In genomic region chr11:66983422-66984164, GRCm38 (mm10) we compare ENCODE assay signal across 8 mouse cellular contexts. TPM values are rescaled to one million over a fixed set of nuclear protein-coding genes. Genes with fewer than 3 reads are reported as not detected.
DNase-seq lines count a peak whose midpoint lies in the region; ATAC-seq lines count a peak whose summit lies in the region.

No protein-coding gene starts in this region.

- H3K4me2 ChIP-seq in kidney, embryonic 15.5 days = no peak overlapping the region
- peak overlapping the region; percentile 81; the same call in 1 of the 2 replicates for H3K4me2 ChIP-seq in hindbrain, embryonic 14.5 days (replicated peaks)
- peak overlapping the region; percentile 72; the same call in 1 of the 2 replicates for H3K4me2 ChIP-seq in stomach, embryonic 15.5 days

- no peak overlapping the region for H3K4me3 ChIP-seq in kidney, embryonic 15.5 days (replicated peaks)
- H3K4me3 ChIP-seq in hindbrain, embryonic 14.5 days (replicated peaks; ENCODE audit: low read length) = no peak overlapping the region
- no peak overlapping the region for H3K4me3 ChIP-seq in stomach, embryonic 15.5 days (replicated peaks)

- no peak for DNase-seq in kidney, adult 8-10 months
- DNase-seq in hindbrain, embryonic 14.5 days (ENCODE audit: low spot score) = no peak
- DNase-seq in lung, postnatal 14 days = peak; percentile 33
- no peak for DNase-seq in frontal cortex, postnatal 14 days (ENCODE audit: low spot score in 2 of 2)
- no peak for DNase-seq in ovary, postnatal 14 days (ENCODE audit: low spot score)

- no peak overlapping the region for H3K9ac ChIP-seq in kidney, embryonic 15.5 days
- peak overlapping the region; percentile 70; the same call in 1 of the 2 replicates for H3K9ac ChIP-seq in hindbrain, embryonic 14.5 days
- H3K9ac ChIP-seq in stomach, embryonic 15.5 days = no peak overlapping the region

- H3K9me3 ChIP-seq in kidney, embryonic 15.5 days (replicated peaks) = no peaks in the 10 kb centered on the region
- no peaks in the 10 kb centered on the region for H3K9me3 ChIP-seq in hindbrain, embryonic 14.5 days (ENCODE audit: control insufficient read depth, low read length)
- no peaks in the 10 kb centered on the region for H3K9me3 ChIP-seq in stomach, embryonic 15.5 days

- peaks cover 29% of the 10 kb centered on the region for H3K4me1 ChIP-seq in kidney, embryonic 15.5 days
- H3K4me1 ChIP-seq in hindbrain, embryonic 14.5 days (replicated peaks; ENCODE audit: control insufficient read depth, insufficient read depth, low read length) = peaks cover 14% of the 10 kb centered on the region
- peaks cover 21% of the 10 kb centered on the region for H3K4me1 ChIP-seq in stomach, embryonic 15.5 days

- WGBS in kidney, embryonic 15.5 days = 34% methylated on average over 11 of the region's 11 CpGs
- WGBS in hindbrain, embryonic 14.5 days = 66% methylated on average over 11 of the region's 11 CpGs
- 45% methylated on average over 11 of the region's 11 CpGs for WGBS in stomach, embryonic 15.5 days

- peak; percentile 19; the same call in 1 of the 2 replicates for ATAC-seq in kidney, embryonic 15.5 days (replicated peaks; ENCODE audit: low FRiP score)
- no peak for ATAC-seq in hindbrain, embryonic 14.5 days (ENCODE audit: low FRiP score)
- ATAC-seq in stomach, embryonic 15.5 days (ENCODE audit: insufficient read depth, low FRiP score, low read depth) = 0 out of 2 replicates have a peak, but pooled peaks have one; percentile 16
- no peak for ATAC-seq in activated CD4-positive, CD25-positive, alpha-beta regulatory T cell, adult 4 months

- peak overlapping the region; percentile 81 for H3K27ac ChIP-seq in kidney, embryonic 15.5 days
- H3K27ac ChIP-seq in hindbrain, embryonic 14.5 days = peak overlapping the region; percentile 79; the same call in 1 of the 2 replicates
- H3K27ac ChIP-seq in stomach, embryonic 15.5 days = peak overlapping the region; percentile 81

- no peaks in the 10 kb centered on the region for H3K36me3 ChIP-seq in kidney, embryonic 15.5 days
- no peaks in the 10 kb centered on the region for H3K36me3 ChIP-seq in hindbrain, embryonic 14.5 days (replicated peaks; ENCODE audit: control insufficient read depth, insufficient read depth)
- H3K36me3 ChIP-seq in stomach, embryonic 15.5 days = no peaks in the 10 kb centered on the region

- H3K27me3 ChIP-seq in kidney, embryonic 15.5 days = no peaks in the 10 kb centered on the region
- H3K27me3 ChIP-seq in hindbrain, embryonic 14.5 days (ENCODE audit: control insufficient read depth, insufficient read depth, low read length) = no peaks in the 10 kb centered on the region
- H3K27me3 ChIP-seq in stomach, embryonic 15.5 days (replicated peaks) = no peaks in the 10 kb centered on the region

RNA-seq across cellular contexts. Expression of gene Tmem238l, which starts 27.2 kb away (rescaled TPM):
- polyA plus RNA-seq in kidney, embryonic 15.5 days (2015; fragmentation: Nextera tagmentation; extraction: Ambion mirVana) = 0.36 TPM in 1 of 2 replicates, not detected in the other
- not detected in 2 replicates for polyA plus RNA-seq in hindbrain, embryonic 14.5 days (2014; fragmentation: Nextera tagmentation; extraction: Ambion mirVana)
- polyA plus RNA-seq in stomach, embryonic 15.5 days (2015; fragmentation: Nextera tagmentation; extraction: Ambion mirVana) = 0.57 and 0.77 TPM in 2 replicates
- polyA plus RNA-seq in activated CD4-positive, CD25-positive, alpha-beta regulatory T cell, adult 4 months (2017; shearing (Covaris generic)) = not detected

RNA-seq across cellular contexts. Expression of gene Tmem220, which starts 41.4 kb away (rescaled TPM):
- 1.4 and 1.6 TPM in 2 replicates for polyA plus RNA-seq in kidney, embryonic 15.5 days (2015; fragmentation: Nextera tagmentation; extraction: Ambion mirVana)
- polyA plus RNA-seq in hindbrain, embryonic 14.5 days (2014; fragmentation: Nextera tagmentation; extraction: Ambion mirVana) = 0.59 and 1.1 TPM in 2 replicates
- 1.7 and 2.5 TPM in 2 replicates for polyA plus RNA-seq in stomach, embryonic 15.5 days (2015; fragmentation: Nextera tagmentation; extraction: Ambion mirVana)
- polyA plus RNA-seq in activated CD4-positive, CD25-positive, alpha-beta regulatory T cell, adult 4 months (2017; shearing (Covaris generic)) = 1 to 10 TPM in 1 of 2 experiments, under 1 TPM in 1; 0.63 to 1.0 TPM

Comparison
In these comparisons a context has a peak if more than half of its experiments do, and no peak if none do; other contexts are left out.
1. ATAC-seq: peak in kidney, embryonic 15.5 days (single experiment) and stomach, embryonic 15.5 days (single experiment); none in hindbrain, embryonic 14.5 days (single experiment) and activated CD4-positive, CD25-positive, alpha-beta regulatory T cell, adult 4 months (single experiment).
2. Peak in every context shown above with its lines, with median percentiles within 50 percentile points of each other: H3K27ac ChIP-seq.